Comparison of ENCODE assay signal across 8 mouse cellular contexts in genomic region chr16:91896426-91896830, GRCm38 (mm10).
DNase-seq lines count a peak whose midpoint lies in the region; ATAC-seq and TF ChIP-seq lines count a peak whose summit lies in the region.
"Had no signal": no experiment of that assay in that cellular context is flagged by ENCODE, and none has a peak within 500 bp of the region (broad histone marks: within the 10 kb centered on the region; RNA-seq: fewer than 3 reads in every experiment).

No protein-coding gene starts in this region.

- H3K4me3 ChIP-seq in hindbrain, embryonic 16.5 days (ENCODE audit: low read length) = no peak overlapping the region
- no peak overlapping the region for H3K4me3 ChIP-seq in limb, embryonic 14.5 days (replicated peaks; ENCODE audit: low read length)
- no peak overlapping the region for H3K4me3 ChIP-seq in gastrocnemius, adult 2 months

- 55% methylated on average over 6 of the region's 6 CpGs for WGBS in hindbrain, embryonic 16.5 days
- 39% methylated on average over 6 of the region's 6 CpGs for WGBS in limb, embryonic 14.5 days

- peaks cover 5% of the 10 kb centered on the region; the same call in 1 of the 2 replicates for H3K36me3 ChIP-seq in hindbrain, embryonic 16.5 days (ENCODE audit: control insufficient read depth, insufficient read depth, low read length)
- no peaks in the 10 kb centered on the region for H3K36me3 ChIP-seq in limb, embryonic 14.5 days (ENCODE audit: control insufficient read depth, insufficient read depth, low read length)
- H3K36me3 ChIP-seq: G1E had no signal

- H3K9me3 ChIP-seq in hindbrain, embryonic 16.5 days (ENCODE audit: control insufficient read depth, low read length) = no peaks in the 10 kb centered on the region
- no peaks in the 10 kb centered on the region for H3K9me3 ChIP-seq in limb, embryonic 14.5 days (ENCODE audit: control insufficient read depth, low read length)
- H3K9me3 ChIP-seq: G1E had no signal

- peak; percentile 93 for DNase-seq in brain, adult 2 months (ENCODE audit: low read depth, low spot score)
- DNase-seq in cerebellum, adult 11 months = peak; percentile 67
- DNase-seq in limb, embryonic 14.5 days (ENCODE audit: low spot score) = peak; percentile 46
- no peak for DNase-seq in gastrocnemius, adult 2 months
- DNase-seq in Muller cell, postnatal 12 days (ENCODE audit: inconsistent ontology term) = no peak
- no peak for DNase-seq in heart, postnatal 10 days

- intact Hi-C loops in gastrocnemius, adult 2 months (cut with DNase I) = no loop called here
- intact Hi-C loops in heart, postnatal 10 days (cut with DNase I) = no loop called here

- no peak overlapping the region for H3K4me2 ChIP-seq in hindbrain, embryonic 16.5 days (ENCODE audit: low read length)
- no peak overlapping the region for H3K4me2 ChIP-seq in limb, embryonic 14.5 days (replicated peaks; ENCODE audit: low read depth, low read length, severe bottlenecking)

- no peak overlapping the region for H3K9ac ChIP-seq in hindbrain, embryonic 16.5 days (ENCODE audit: low read depth, low read length)
- H3K9ac ChIP-seq in limb, embryonic 14.5 days (ENCODE audit: low read depth, low read length, severe bottlenecking) = no peak overlapping the region

- peak overlapping the region; percentile 51 for H3K27ac ChIP-seq in hindbrain, embryonic 16.5 days (ENCODE audit: low read depth, low read length)
- H3K27ac ChIP-seq in limb, embryonic 14.5 days (replicated peaks; ENCODE audit: low read depth, low read length) = peak overlapping the region; percentile 55; the same call in 1 of the 2 replicates
- H3K27ac ChIP-seq in gastrocnemius, adult 2 months = no peak overlapping the region

- H3K27me3 ChIP-seq in hindbrain, embryonic 16.5 days (replicated peaks; ENCODE audit: control insufficient read depth, insufficient read depth, low read length) = no peaks in the 10 kb centered on the region
- H3K27me3 ChIP-seq in limb, embryonic 14.5 days (ENCODE audit: control insufficient read depth, insufficient read depth, low read length) = no peaks in the 10 kb centered on the region

- H3K4me1 ChIP-seq in hindbrain, embryonic 16.5 days (ENCODE audit: control insufficient read depth, insufficient read depth, low read depth, low read length) = peaks cover 14% of the 10 kb centered on the region
- H3K4me1 ChIP-seq in limb, embryonic 14.5 days (ENCODE audit: control insufficient read depth, insufficient read depth, low read length) = peaks cover 23% of the 10 kb centered on the region

- no peak for TF ChIP-seq CTCF in gastrocnemius, adult 2 months (IDR thresholded peaks at IDR 0.05)

- peak; percentile 58; the same call in 1 of the 2 replicates for ATAC-seq in hindbrain, embryonic 16.5 days
- no peak for ATAC-seq in limb, embryonic 14.5 days (ENCODE audit: low FRiP score, low read depth)

- no peak for TF ChIP-seq POLR2A in limb, embryonic 14.5 days (IDR thresholded peaks at IDR 0.05; ENCODE audit: borderline replicate concordance, extremely low read depth, insufficient read depth, insufficient read length)

Comparison
In these comparisons a context has a peak if more than half of its experiments do, and no peak if none do; other contexts are left out.
1. DNase-seq: peak in brain, adult 2 months (single experiment), cerebellum, adult 11 months (single experiment) and limb, embryonic 14.5 days (single experiment); none in gastrocnemius, adult 2 months (single experiment), Muller cell, postnatal 12 days (single experiment) and heart, postnatal 10 days (0 of 2).